Mouse (Mus musculus): Measurements from ENCODE around the gene Arl6ip4.

- peak; percentile 79 for TF ChIP-seq CTCF (IDR thresholded peaks at IDR 0.05; ENCODE audit: insufficient read depth, low read length)
- no peak for TF ChIP-seq POLR2A (IDR thresholded peaks at IDR 0.05; ENCODE audit: borderline replicate concordance, extremely low read depth, low read depth, low read length)
Observed at GRCm38 (mm10) chr5:124111077-124111741, 4.7 kb upstream of the Arl6ip4 start.
